Mouse (Mus musculus): ENCODE results near the gene Ano5. TPM values are rescaled to one million over a fixed set of nuclear protein-coding genes. Genes with fewer than 3 reads are reported as not detected.

The Ano5 gene
- total RNA-seq, 2 experiments from 2014 or later = not detected

DNA sequence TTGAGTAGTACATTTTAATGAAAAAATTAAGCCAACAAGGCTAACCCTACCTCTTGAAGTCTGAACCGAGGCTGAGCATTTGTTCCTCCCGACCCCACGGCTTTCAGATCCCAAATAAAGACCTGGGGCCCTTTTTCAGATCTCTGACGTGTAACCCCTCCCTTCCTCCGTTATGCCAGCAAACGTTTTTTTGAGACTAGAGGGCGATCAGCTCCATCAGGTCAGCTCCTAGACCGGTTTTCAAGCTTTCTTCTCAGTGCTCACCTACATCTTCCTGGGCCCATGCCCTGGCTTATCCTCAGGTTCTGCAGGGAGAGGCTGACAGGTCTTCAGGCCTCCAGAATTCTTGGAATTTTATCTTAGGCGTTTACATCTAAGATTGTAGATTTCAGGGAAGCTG is 116.8 kb downstream of the Ano5 start:
- no peak for ATAC-seq (replicated peaks; ENCODE audit: low FRiP score, poor library complexity, severe bottlenecking)

- no peak for ATAC-seq (replicated peaks; ENCODE audit: low FRiP score, poor library complexity, severe bottlenecking)
These were observed 117.5 kb downstream of the Ano5 start for GRCm38 (mm10) chr7:51628349-51628748.

DNA sequence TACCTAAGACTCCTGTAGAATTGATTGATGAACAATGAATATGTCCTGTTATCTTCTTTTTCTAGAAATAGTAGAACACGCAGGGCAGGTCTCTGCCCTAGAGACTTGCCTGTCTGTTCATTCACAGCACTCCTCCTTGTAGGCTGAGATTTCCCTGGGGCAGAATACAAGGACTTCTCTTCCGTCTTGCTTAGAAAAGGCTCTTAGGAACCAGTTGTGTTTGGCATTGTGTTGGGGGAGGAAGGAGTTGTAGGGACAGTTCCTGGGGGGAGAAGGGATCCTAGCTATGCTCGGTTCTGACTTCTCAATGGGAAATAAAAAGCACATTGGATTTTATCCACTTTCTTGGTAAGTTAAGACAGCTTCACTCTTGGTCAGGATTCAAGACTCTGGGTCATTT is 118.4 kb downstream of the Ano5 start:
- ATAC-seq (replicated peaks; ENCODE audit: low FRiP score, poor library complexity, severe bottlenecking) = no peak

- no peak for ATAC-seq (replicated peaks; ENCODE audit: low FRiP score, poor library complexity, severe bottlenecking)
These were observed 120.3 kb downstream of the Ano5 start for GRCm38 (mm10) chr7:51631171-51631570.

- ATAC-seq (replicated peaks; ENCODE audit: low FRiP score, poor library complexity, severe bottlenecking) = no peak
These were observed 121.9 kb downstream of the Ano5 start for GRCm38 (mm10) chr7:51632543-51633229.

GRCm38 (mm10) chr7:51633230-51633844 is 122.5 kb downstream of the Ano5 start:
- ATAC-seq (replicated peaks; ENCODE audit: low FRiP score, poor library complexity, severe bottlenecking) = no peak

Other genes with a start within 250 kb of the Ano5 start
- not detected in 2 replicates for gene Slc17a6, start 111.0 kb downstream of the Ano5 start, total RNA-seq (2015; ENCODE audit: low replicate concordance)
- gene Slc17a6, start 111.0 kb downstream of the Ano5 start, total RNA-seq (2017; ENCODE audit: low replicate concordance) = not detected in 2 replicates

Data from erythroblast, adult 5-6 weeks (primary cell).